Comparison of ENCODE assay signal across 8 mouse cellular contexts in the genomic region with DNA sequence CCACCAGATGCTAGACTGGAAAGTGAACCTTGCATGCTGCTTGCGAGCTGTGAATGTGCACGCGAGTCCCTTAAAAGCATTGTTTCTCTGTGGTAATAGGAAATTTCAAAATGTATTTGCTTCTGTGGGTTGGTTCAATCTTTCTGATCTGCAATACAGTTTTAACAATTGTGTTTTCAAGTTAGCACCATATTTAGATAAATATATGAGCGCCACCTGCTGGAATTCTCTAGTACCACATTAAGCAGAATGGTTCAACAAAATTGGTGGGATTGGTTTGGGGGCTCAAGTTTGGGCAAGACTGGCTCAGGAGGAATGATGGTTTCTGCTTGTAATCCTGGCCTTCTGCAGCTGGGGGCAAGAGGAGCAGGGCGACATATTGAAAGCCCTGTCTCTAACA. TPM values are rescaled to one million over a fixed set of nuclear protein-coding genes. Genes with fewer than 3 reads are reported as not detected.
DNase-seq lines count a peak whose midpoint lies in the region; ATAC-seq and TF ChIP-seq lines count a peak whose summit lies in the region.

No protein-coding gene starts in this region.

- H3K4me1 ChIP-seq in liver, adult 2 months (ENCODE audit: control insufficient read depth, insufficient read depth, low read length), result peaks cover 5% of the 10 kb centered on the region; the same call in 1 of the 2 replicates
- H3K4me1 ChIP-seq in liver, embryonic 12.5 days, result no peaks in the 10 kb centered on the region; the same call in 1 of the 2 replicates
- no peaks in the 10 kb centered on the region for H3K4me1 ChIP-seq in lung, adult 2 months (ENCODE audit: control insufficient read depth, insufficient read depth, low read length)

- no peak for TF ChIP-seq POLR2A in liver, adult 2 months (IDR thresholded peaks at IDR 0.05; ENCODE audit: extremely low read depth, insufficient read depth, low read length)
- TF ChIP-seq POLR2A in lung, adult 2 months (IDR thresholded peaks at IDR 0.05; ENCODE audit: borderline replicate concordance, extremely low read depth, low read depth, low read length), result no peak

- TF ChIP-seq CTCF in liver, adult 2 months (IDR thresholded peaks at IDR 0.05; ENCODE audit: low read depth, low read length), result peak; percentile 43
- no peak for TF ChIP-seq CTCF in lung, adult 2 months (IDR thresholded peaks at IDR 0.05; ENCODE audit: insufficient read depth, low read length)

- intact Hi-C loops in heart, postnatal 14 days (cut with DNase I), result loop anchor here (2.0 to 5.0 kb wide), 2 partner anchors 811 to 904 kb away; no protein-coding TSS in a partner anchor

- no peaks in the 10 kb centered on the region for H3K36me3 ChIP-seq in liver, adult 2 months (ENCODE audit: control insufficient read depth, insufficient read depth, low read length)
- no peaks in the 10 kb centered on the region for H3K36me3 ChIP-seq in liver, embryonic 12.5 days

- no peak overlapping the region for H3K9ac ChIP-seq in liver, adult 2 months (ENCODE audit: low read depth, low read length)
- H3K9ac ChIP-seq in liver, embryonic 12.5 days, result no peak overlapping the region

- DNase-seq in adrenal gland, postnatal 10 days, result peak; percentile 56
- no peak for DNase-seq in adrenal gland, postnatal 4 days (ENCODE audit: low spot score in 2 of 2)
- peak; percentile 37 for DNase-seq in liver, adult 2 months (ENCODE audit: extremely low read depth, low read depth, low spot score)
- peak; percentile 54 for DNase-seq in brain, adult 2 months (ENCODE audit: low read depth, low spot score)
- peak; percentile 16 to 50 for DNase-seq in heart, postnatal 14 days
- peak; percentile 8 for DNase-seq in lung, adult 2 months
- peak; percentile 35 for DNase-seq in thymus, postnatal 25 days

- H3K9me3 ChIP-seq in liver, embryonic 12.5 days (replicated peaks), result no peaks in the 10 kb centered on the region

- H3K27ac ChIP-seq in liver, adult 2 months (replicated peaks; ENCODE audit: insufficient read depth, low read depth, low read length), result no peak overlapping the region
- H3K27ac ChIP-seq in liver, embryonic 12.5 days, result no peak overlapping the region

- H3K4me2 ChIP-seq in liver, embryonic 12.5 days, result no peak overlapping the region

- no peaks in the 10 kb centered on the region for H3K27me3 ChIP-seq in liver, adult 2 months (ENCODE audit: control insufficient read depth, insufficient read depth, low read length)
- H3K27me3 ChIP-seq in liver, embryonic 12.5 days (replicated peaks), result no peaks in the 10 kb centered on the region

- no peaks in the 10 kb centered on the region for H3K79me2 ChIP-seq in liver, adult 2 months (ENCODE audit: control insufficient read depth, insufficient read depth, low read length)

- 42% methylated on average over 5 of the region's 5 CpGs for WGBS in liver, adult 2 months
- WGBS in liver, embryonic 12.5 days (ENCODE audit: insufficient replicate concordance), result 34% methylated on average over 5 of the region's 5 CpGs
- 42% methylated on average over 5 of the region's 5 CpGs for WGBS in lung, adult 2 months

- ATAC-seq in liver, embryonic 12.5 days, result no peak

- H3K4me3 ChIP-seq in liver, adult 2 months (ENCODE audit: insufficient read depth, low read depth, low read length), result no peak overlapping the region
- no peak overlapping the region for H3K4me3 ChIP-seq in liver, embryonic 12.5 days
- no peak overlapping the region for H3K4me3 ChIP-seq in lung, adult 2 months (replicated peaks; ENCODE audit: extremely low read depth, low read depth, low read length)

RNA-seq across cellular contexts. Expression of a gene that starts 46.6 kb away (rescaled TPM):
- not detected for total RNA-seq in adrenal gland, postnatal 10 days (2021)
- total RNA-seq in adrenal gland, postnatal 4 days (2021), result not detected
- total RNA-seq in liver, adult 2 months (2014; rRNA removed), result not detected in 2 replicates
- not detected in 2 replicates for polyA plus RNA-seq in liver, adult 2 months (2012; rRNA removed)
- polyA plus RNA-seq in liver, embryonic 12.5 days (2016; fragmentation: Nextera tagmentation; extraction: Ambion mirVana), result not detected in 2 replicates
- not detected for total RNA-seq in heart, postnatal 14 days (2021)
- polyA plus RNA-seq in lung, adult 2 months (2012; rRNA removed), result not detected in 2 replicates

Comparison
In these comparisons a context has a peak if more than half of its experiments do, and no peak if none do; other contexts are left out.
1. DNase-seq: peak in adrenal gland, postnatal 10 days (single experiment), liver, adult 2 months (single experiment), brain, adult 2 months (single experiment), heart, postnatal 14 days (2 of 2), lung, adult 2 months (single experiment) and thymus, postnatal 25 days (single experiment); none in adrenal gland, postnatal 4 days (0 of 2).